In genomic region chr2:130009371-130009770, GRCm38 (mm10) we compare ENCODE assay signal across 40 mouse cellular contexts. TPM values are rescaled to one million over a fixed set of nuclear protein-coding genes. Genes with fewer than 3 reads are reported as not detected.
"Had no signal": no experiment of that assay in that cellular context is flagged by ENCODE, and none has a peak within 500 bp of the region (broad histone marks: within the 10 kb centered on the region; RNA-seq: fewer than 3 reads in every experiment).

No protein-coding gene starts in this region.

- H3K9me3 ChIP-seq: heart, embryonic 10.5 days; heart, embryonic 12.5 days; heart, embryonic 13.5 days; heart, embryonic 15.5 days; hindbrain, embryonic 10.5 days; hindbrain, embryonic 12.5 days; hindbrain, embryonic 13.5 days; hindbrain, embryonic 15.5 days; intestine, embryonic 15.5 days; kidney, embryonic 15.5 days had no signal

- H3K4me1 ChIP-seq: heart, embryonic 10.5 days; hindbrain, embryonic 10.5 days; hindbrain, embryonic 12.5 days; hindbrain, embryonic 13.5 days; hindbrain, embryonic 15.5 days; intestine, embryonic 15.5 days; kidney, embryonic 15.5 days had no signal

- H3K27ac ChIP-seq: heart, embryonic 10.5 days; heart, embryonic 13.5 days; heart, embryonic 15.5 days; hindbrain, embryonic 10.5 days; hindbrain, embryonic 12.5 days; hindbrain, embryonic 13.5 days; hindbrain, embryonic 14.5 days; hindbrain, embryonic 15.5 days; hindbrain, postnatal 0 days; intestine, embryonic 15.5 days; kidney, embryonic 15.5 days; kidney, postnatal 0 days; layer of hippocampus, adult 2 months had no signal

- H3K36me3 ChIP-seq: heart, embryonic 10.5 days; heart, embryonic 12.5 days; heart, embryonic 13.5 days; heart, embryonic 15.5 days; hindbrain, embryonic 10.5 days; hindbrain, embryonic 12.5 days; hindbrain, embryonic 13.5 days; hindbrain, embryonic 15.5 days; intestine, embryonic 15.5 days; kidney, embryonic 15.5 days had no signal

- H3K9ac ChIP-seq: heart, embryonic 12.5 days; heart, embryonic 13.5 days; heart, embryonic 15.5 days; hindbrain, embryonic 12.5 days; hindbrain, embryonic 13.5 days; hindbrain, embryonic 14.5 days; hindbrain, embryonic 15.5 days; intestine, embryonic 15.5 days; kidney, embryonic 15.5 days had no signal

- ATAC-seq: hindbrain, embryonic 16.5 days; hindbrain, postnatal 0 days; inflammation-experienced regulatory T-cells, adult 6 months; intestine, embryonic 15.5 days; intestine, embryonic 16.5 days; intestine, postnatal 0 days had no signal

- H3K27me3 ChIP-seq: heart, embryonic 12.5 days; heart, embryonic 13.5 days; heart, embryonic 15.5 days; hindbrain, embryonic 12.5 days; hindbrain, embryonic 13.5 days; hindbrain, embryonic 15.5 days; intestine, embryonic 15.5 days; kidney, embryonic 15.5 days had no signal

- H3K4me3 ChIP-seq: heart, embryonic 10.5 days; heart, embryonic 12.5 days; heart, embryonic 13.5 days; heart, embryonic 15.5 days; hindbrain, embryonic 10.5 days; hindbrain, embryonic 12.5 days; hindbrain, embryonic 13.5 days; hindbrain, embryonic 15.5 days; intestine, embryonic 15.5 days; kidney, embryonic 15.5 days; layer of hippocampus, adult 2 months had no signal

- DNase-seq: heart, postnatal 10 days; heart, postnatal 14 days; heart, postnatal 4 days; kidney, adult 11 months; kidney, adult 18-20 months; kidney, adult 2 months; kidney, adult 8-10 months; kidney, adult 9 months; kidney, postnatal 10 days; kidney, postnatal 14 days; kidney, postnatal 25 days; kidney, postnatal 36 days; kidney, postnatal 4 days; layer of hippocampus, adult 9-11 months; layer of hippocampus, postnatal 36 days had no signal

- H3K4me2 ChIP-seq: heart, embryonic 11.5 days; heart, embryonic 12.5 days; heart, embryonic 13.5 days; heart, embryonic 15.5 days; hindbrain, embryonic 12.5 days; hindbrain, embryonic 13.5 days; hindbrain, embryonic 14.5 days; hindbrain, embryonic 15.5 days; intestine, embryonic 15.5 days; kidney, embryonic 15.5 days had no signal

RNA-seq across cellular contexts. Expression of gene Tgm3, which starts 2.8 kb away (rescaled TPM):
- total RNA-seq: hindbrain, postnatal 0 days had no signal
- polyA plus RNA-seq: heart, embryonic 10.5 days; heart, embryonic 11.5 days; heart, embryonic 13.5 days; heart, embryonic 14.5 days; heart, embryonic 15.5 days; heart, embryonic 16.5 days; heart, postnatal 0 days; hindbrain, embryonic 10.5 days; hindbrain, embryonic 12.5 days; hindbrain, embryonic 13.5 days; hindbrain, embryonic 15.5 days; hindbrain, embryonic 16.5 days; inflammation-experienced regulatory T-cells, adult 6 months; intestine, embryonic 14.5 days; intestine, embryonic 15.5 days; kidney, embryonic 14.5 days; kidney, embryonic 15.5 days; kidney, embryonic 16.5 days; kidney, postnatal 0 days had no signal
